Mouse (Mus musculus) liver (tissue): ENCODE data around the gene Mmp15.

ENCODE experiments used
- DNase-seq: peaks from one replicate; pipeline ENCODE4 v3.0.0-alpha.2; 2020; ENCODE audit warnings: mixed read lengths

The Mmp15 gene

DNA sequence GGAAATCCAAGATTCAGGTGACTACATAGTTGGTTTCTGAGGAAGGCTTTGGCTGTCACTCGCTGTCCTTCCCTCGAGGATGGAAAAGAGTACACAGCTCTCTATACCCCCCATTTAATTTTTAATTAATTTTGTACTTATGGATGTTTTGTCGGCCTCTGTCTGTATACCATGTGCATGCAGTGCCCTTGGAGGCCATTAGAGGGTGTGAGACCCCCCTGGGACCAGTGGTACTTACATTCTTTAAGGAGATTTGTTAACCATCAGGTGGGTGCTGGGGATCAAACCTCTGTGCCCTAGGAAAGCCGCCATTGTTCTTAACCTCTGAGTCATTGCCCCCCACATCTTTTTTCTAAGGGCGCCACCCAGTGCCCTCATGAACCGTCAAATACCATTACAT is 7.4 kb upstream of the Mmp15 start:
- DNase-seq: no peak

DNA sequence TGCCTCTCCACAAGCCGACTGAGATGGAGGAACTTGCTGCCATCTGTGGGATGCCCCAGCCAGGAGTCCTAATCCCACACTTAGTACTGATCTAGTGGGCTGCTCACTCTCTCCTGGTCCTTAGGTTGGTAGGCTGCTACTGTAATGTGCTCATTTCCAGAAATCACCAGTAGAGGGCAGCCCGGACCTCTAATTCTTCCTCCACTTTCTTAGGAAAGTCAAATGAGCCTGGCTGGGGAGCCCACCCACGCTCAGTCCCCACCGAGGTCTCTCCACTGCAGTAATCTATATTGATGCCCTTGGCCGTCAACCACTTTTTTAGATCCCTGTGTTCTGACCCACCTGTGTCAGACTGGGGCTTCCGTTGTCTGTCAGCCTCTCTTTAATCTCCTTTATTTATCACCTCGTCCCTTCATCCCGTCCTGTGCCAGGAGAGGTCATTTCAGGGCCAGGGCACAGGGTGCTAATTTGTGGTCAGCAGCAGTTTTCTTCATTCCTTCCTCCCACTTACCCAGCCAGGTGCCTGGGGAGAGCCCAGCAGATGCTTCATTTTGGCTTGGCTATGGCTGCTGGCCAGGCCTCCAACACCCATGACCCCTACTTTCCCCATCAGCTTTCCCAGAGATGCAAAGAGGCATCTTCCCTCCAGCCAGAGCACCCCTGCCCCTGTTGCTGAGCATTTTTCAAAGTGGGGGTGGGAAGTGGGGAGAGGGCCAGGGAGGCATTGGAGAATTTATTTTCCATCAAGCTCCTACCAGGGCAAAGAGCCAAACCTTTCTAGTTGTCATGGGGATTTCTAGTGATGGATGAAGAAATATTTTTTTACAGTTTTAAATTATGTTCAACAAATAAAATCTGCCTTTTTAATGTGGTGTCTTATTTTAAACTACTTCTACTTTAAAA is 5.2 kb upstream of the Mmp15 start:
- DNase-seq: peak; percentile 63

DNA sequence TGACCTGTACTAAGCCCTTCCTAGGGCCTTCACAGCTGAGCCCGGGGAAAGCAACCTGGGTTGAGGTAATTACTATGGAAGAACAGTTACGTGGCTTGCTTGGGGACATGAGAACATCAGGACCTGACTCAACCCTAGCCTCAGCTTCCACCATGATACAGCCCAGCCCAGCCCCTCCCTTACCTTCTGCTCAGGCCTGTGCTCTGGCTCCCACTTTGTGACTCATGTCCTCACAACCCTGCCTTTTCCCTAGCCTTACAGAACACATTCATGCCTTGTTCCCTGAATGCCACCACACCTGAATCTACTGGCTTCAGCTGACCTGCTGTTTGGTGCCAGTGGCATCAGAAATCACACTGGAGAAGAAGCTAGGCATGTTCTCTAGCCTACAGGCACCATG is 3.7 kb upstream of the Mmp15 start:
- DNase-seq: no peak

DNA sequence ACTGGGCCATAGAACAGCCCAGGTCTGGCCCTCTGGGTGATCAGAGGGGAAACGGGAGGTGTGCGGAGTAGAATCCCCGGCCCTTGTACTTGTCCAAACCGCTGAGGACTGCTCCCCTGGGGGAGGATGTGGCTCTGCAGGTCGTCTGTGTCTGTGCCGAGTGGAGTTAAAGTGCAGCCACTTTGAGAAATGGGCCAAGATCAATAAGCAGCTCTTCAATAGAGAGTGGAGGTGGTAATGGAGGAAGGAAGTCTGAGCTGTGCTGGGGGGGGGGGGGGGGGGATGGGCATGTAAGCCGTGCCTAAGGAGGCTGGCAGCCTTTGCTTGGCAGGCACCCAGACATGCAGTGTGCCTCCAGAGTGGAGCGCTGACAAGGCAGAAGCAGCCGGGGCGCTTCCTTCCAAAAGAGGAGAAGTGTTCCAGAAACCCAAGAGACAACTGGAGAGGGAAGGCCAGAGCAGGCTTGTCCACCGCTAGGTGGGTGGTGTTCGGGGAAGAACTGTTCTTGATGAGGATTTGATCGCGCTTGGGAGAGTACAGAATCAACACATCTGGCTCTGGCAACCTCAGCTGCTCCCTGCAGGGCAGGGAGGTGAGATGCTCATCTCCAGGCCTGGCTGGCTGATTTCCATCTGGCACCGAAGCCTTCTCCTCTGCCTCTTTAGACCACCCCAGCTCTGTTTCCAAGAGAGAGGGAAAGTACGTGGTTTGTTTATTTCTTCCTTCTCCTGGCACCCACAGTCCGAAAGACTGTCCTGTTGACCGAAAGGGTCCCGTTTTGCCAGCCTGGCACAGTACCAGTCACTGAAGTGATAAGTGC is 3.0 kb upstream of the Mmp15 start:
- DNase-seq: no peak

DNA sequence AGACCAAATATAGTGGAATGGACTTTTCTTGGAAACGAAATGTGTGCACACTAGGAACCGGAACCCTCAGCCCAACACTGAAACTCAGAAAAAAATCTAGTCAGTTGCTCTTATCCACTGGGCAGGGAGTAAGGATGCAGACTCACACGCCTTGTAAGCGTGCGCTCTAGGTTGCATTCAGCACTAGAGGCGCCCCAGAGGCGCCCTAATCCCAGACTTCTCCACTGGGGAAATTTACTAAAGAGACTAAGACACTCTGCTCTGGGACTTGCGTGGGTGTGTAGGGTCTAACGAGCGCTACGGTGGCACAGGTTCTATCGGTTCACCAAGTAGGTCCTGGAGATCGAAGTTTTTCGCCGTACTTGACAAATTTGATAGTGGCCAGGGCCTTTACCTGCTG is 607 bp upstream of the Mmp15 start:
- no peak for DNase-seq

DNA sequence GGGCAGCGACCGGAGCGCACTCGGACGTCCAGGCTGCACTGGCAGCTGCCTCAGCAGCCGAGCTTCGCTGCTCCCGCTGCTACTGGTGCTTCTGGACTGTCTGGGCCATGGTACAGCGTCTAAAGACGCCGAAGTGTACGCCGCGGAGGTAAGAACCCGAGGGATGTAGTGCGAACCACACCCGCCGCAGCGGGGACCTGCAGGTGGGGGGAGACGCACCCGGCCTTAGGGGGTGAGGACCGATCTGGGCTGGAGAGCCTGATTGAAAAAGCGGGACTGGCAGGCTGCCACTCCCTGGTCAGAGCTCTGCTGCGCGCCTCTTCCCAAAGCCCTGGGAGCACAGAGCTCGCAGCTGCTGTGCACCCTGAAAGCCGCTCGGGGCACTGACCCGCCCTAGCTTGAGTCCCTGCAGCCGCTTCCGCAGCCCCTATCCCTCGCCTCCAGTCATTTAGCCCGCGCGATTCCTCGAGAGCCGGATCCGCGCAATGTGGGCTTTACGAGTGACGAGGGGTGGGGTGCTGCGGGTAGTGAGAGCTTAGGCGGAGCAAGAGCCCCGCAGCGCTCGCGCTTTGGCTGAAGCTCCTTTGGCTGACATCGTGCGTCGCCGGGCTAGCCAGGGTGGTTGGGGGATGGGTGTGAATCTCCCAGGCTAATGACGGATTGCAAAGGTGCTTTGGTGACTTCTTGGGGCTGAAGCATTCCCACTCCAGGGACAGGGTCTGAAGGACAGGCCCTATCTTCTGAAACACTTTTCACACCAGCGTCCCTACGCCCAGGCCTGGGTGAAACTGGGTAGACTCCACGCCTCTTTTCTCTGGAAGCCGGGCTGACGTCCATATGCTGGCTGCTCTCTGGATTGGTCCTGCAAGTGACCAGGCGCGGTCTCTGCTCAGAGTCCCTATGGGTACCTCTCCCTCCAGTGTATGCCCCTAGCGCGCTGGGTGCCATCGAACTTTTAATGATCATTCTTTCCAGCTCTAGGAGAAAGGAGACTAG is 1.1 kb downstream of the Mmp15 start:
- DNase-seq: no peak

DNA sequence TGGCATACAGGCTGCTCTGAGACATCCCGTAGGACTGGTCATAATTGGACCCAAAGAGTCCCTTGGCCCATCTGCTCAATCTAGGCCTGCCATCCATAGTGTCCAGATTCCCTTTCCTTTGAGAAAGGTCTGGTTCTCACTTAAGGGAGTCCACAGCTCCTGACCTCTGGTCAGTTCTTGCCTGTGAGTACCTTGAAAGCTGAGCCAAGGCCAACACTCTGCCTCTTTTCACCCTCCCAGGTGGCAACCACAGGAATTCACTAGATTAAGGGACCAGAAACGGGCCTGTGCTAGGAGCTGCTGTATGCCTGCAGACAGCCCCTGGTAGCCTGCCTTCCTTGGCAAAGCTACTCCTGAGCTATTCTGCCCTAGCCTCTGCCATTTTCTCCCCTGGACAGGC is 2.5 kb downstream of the Mmp15 start:
- no peak for DNase-seq

DNA sequence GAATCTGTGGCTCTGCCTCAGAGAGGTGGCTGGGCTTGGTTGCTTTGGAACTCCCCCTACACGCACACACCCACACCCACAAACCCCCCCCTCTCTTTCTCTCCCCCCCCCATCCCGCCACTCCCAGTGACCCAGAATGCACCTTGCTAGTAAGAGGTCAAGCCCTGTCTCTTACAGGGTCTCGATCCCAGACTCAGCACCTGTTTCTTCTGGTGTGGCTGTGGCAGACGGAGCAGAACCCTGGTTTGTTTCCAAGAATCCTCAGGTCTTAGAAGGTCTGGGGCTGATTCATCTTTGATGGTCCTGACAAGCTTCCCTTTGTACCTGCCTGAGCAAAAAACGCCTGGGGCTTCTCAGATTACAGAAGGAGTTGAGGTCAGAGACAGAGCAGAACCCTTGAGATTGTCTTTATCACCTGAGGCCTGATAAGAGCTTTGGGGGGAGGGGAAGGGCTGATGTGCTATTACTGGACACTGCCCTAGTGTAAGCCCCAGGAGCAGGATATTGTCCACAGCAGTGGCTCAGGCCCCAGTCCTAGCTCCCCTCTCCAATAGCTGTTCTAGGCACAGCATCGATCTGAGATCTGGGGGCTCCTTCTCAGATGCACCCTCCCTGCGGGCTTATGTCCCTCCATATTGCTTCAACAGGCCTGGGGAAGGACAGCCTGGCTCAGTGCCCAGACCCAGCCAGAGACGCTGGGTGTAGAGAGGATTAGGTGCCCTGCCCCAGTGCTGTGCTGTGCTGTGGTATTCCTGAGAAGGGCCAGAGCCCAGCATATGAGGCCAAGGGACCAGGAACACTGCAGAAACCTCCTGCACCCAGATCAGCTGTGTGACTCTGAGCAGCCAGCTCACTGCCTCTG is 6.7 kb downstream of the Mmp15 start:
- no peak for DNase-seq

DNA sequence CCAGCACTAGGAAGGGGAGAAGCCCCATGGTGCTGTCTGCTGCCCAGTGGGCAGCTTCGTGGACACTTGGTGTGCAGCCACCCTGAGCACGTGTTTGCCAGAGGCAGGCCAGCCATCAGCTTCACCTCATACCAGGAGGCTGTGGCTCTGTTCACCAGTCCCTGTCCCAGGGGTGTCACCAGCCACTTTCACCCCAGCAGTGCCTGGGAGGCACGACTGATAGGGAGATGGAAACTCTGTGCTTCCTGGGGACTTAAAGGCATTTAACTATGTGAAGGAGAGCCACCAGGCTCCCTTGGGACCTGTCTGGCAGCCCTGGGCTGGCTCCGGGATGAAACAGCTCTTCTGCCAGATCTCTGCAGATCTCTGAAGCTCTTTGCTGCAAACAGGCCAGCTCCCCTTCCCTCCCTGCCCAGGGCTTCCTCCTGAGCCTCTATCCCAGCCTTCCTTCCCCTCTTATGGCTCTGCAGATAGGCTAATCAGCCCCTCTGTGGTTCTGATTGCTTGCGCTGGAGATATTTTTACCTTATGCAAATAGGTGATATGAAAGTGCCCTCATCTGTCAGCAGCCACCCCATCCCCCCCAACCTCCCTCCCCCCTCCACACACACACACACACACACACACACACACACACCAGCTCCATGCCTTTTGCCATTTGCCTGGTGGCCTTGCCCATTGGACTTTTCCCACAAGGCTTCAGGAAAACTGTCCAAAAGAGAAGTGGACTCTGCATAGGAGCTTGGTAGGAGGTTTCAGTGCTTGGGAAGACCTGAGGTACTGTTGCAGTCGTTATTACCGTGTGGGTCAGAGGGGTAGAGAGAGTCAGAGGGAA is 8.3 kb downstream of the Mmp15 start:
- DNase-seq: peak; percentile 52

DNA sequence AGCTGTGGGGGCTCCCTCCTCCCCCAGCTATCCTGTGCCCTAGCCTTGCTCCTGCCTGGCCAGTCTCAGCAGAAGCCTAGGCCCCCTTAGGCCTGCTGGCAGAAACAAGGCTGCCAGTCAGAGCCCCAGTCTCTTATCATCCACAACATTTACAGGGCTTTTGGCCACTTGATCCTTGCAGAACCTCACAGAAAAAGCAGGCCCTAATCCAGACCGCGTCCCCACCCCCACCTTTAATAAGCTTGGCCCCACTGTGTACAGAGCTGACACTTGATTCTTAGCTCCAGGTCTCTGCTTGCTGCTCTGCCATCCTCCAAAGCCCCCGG is 8.9 kb downstream of the Mmp15 start:
- no peak for DNase-seq

DNA sequence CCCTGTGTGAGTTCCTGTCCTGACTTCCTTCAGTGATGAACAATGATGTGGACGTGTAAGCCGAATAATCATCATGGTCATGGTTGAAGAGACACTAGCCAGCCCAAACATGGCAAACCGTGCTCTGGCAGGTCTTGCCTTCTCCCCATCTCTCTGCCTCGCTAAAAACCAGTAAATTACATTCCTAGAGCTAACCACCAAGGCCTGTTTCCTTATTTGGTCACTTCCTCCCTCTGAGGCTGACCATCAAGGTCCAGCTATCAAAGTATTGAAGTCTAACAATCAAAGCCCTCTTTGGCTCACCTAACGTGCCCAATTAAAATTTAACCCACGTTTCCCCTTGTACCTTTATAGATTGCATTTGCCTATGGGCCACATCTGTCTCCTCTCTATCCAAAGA is 10.2 kb downstream of the Mmp15 start:
- no peak for DNase-seq

DNA sequence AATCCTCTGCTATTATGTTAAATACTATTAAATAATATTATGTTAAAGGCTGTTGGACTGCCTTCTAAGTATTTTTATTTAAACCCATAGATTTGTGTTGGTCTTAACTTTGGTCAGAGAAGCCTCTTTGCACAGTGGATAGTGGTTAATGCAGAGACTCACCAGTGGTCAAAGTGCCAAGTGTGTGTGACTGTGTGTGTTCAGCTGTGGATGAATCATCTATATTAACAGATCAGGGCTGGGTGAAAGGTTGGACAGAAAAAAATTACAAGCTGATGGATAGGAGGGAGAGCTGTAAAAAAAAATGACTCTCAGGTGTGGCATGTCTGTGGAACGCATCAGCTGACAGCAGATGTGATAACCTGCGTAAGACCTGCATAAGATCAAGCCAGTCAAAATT is 11.8 kb downstream of the Mmp15 start:
- DNase-seq: no peak

DNA sequence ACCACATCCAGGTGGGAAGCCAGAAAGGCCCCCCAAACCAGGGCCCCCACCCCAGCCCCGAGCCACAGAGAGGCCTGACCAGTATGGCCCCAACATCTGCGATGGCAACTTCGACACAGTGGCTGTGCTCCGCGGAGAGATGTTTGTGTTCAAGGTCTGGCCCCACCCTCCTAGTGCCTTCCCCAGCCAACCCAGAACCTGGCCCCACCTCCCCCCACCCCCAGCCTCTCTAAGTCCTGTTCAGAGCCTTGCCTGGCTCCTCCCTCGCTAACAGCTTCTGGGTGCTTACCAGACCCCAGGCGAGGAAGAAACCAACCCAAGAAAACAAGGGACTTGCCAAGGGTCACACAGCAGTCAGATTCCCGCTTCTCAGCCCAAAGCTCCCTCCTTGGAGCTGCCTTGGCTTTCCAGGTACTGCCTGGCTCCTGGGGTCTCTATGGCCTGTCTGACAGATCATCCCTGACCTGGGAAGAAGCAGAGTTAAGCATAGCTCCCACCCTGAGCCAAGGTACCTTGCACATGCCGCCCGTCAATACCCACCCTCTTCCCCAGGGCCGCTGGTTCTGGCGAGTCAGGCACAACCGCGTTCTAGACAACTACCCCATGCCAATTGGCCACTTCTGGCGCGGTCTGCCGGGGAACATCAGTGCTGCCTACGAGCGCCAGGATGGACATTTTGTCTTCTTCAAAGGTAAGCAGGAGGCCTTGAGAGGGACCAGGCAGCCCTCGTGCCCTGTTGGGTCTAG is 17.7 kb downstream of the Mmp15 start:
- peak; percentile 66 for DNase-seq

DNA sequence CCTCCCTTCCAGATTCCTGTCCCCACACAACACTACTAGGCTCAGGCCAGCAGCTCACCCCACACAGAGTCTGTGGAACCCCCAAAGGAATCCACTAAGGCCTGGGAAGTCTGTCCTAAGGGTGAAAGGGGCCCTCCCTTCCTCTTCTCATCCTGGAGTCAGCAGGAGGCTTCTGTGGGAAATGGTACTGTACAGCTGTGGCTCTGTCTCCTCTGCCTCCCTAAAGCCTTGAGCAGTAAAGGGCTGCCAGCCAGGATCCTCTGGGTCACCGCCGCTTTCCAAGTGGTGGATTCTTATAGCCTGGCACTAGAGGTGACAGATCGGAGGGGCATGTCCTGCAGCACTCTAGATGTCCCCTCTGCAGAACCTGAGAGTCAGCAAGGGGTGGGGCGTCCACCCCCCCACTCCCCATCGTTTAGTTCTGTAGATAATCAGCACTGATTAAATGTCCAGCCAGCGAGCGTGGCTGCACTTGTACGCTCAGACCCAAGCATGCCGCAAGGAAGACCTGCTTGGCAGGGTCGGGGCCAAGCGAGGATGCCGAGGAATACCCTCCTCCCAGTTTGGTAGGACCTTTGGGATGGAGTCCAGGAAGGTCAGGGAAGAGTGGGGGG is 21.4 kb downstream of the Mmp15 start:
- no peak for DNase-seq

DNA sequence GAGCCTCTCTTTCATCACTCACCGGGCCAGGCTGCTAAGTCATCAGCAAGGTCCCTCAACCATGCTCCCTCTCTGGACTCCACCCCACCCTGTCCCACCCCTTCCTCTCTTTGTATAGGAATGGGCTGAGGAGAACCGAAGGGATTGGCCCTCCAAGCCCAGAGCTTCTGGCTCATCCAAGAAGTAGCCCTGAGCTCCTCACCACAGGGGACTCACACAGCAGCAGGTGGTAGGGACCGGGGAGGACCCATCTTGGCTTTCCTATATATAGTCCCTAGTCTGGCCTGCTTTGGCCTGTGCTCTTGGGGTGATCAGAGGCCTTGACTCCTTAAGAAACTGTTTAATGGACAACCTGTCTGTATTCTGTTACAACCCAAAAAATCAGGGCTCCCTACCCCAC is 22.4 kb downstream of the Mmp15 start:
- no peak for DNase-seq

DNA sequence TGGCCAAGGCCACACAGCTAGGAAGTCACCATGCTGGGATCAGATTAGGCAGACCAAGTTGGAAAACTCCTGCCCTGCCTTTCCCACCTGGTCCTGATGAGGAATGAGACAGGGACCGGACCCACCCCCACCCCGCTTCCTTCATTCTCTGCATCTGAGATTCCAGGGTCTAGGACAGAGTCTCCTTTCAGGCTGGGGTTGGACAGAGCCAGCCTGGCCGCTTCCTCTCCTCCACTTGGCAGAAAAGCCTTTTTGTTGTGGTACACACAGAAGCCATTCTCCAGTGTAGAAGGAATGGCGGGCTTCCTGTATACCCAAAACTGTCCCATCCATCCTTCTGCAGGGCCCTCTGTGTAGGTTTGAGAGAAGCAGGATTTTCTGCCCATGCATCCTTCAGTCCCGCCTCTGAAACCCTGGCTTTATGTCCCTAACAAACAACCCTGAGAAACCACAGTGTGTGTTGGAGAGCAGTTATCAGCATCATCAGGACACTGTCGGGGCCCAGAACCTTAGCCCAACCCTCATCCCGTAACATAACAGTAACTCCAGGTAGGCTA is 23.4 kb downstream of the Mmp15 start:
- no peak for DNase-seq

DNA sequence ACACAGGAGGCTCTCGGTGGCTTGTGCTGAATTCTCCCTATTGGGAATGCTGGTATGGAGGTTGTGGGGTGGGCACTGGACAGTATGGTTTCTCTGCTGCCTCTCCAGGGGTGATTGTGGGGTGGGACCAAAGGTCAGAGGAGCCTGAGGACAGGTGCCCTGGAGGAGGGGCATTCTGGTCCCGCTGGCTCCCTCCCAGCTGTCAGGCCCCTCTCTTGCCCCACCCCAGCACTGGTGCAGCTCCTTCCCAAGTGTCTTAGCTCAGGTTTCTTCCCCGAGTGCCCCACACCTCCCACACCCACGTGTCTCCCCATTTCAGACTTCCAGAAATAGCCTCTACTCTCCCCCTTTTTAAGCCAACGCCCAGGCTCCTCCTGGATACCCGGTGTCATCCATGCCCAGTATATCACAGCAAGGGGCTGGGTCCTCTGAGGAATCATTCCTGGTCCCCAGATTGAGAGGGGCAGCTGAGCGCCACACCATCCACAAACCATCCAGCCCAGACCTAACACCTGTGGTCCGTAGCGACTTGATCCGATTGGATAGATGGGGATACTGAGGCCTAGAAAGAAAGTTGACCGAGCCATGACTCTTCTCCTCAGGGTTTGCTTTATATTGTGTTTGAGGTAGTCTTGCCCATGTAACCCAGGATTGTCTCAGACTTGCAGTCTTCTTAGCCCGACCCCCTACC is 24.4 kb downstream of the Mmp15 start:
- no peak for DNase-seq

DNA sequence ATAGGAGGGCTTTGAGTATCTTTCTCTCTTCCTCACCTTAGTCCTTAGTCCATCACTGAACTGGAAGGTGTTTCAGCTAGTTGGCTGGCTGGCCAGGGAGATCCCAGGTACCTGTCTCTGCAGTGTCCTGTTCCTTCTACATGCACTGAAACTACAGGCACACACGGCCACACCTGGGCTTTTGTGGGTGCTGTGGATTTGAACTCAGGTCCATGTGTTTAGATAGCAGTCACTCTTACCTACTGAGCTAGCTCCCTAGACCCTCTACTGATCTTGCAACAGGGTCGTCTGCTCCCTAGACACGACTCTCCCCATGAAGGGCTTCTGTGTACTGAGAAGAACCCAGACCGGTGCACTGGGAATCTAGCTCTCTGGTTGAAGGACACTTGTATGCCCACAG is 25.0 kb downstream of the Mmp15 start:
- no peak for DNase-seq

DNA sequence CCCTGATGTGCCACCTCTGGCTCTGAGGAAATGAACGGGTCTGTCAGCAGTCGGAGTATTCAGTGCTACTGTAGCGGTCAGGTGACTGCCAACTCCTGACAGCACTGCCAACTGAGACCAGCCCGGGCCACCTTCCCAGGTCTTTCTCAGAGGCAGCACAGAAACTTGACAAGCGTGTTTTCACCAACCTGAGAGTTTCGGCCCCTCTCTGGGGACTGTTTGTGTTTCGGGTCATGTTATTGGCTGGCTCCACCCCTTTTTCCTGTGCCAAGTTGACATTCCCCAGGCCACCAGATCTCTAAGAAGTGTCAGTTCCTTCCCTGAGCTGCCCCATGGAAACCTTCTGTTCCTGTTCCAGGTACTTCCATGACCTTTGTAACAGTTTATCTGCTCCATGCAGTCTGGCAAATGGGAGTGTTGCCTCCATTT is 25.8 kb downstream of the Mmp15 start:
- no peak for DNase-seq
